Mouse (Mus musculus): ENCODE data around the gene Trp53bp2. TPM values are rescaled to one million over a fixed set of nuclear protein-coding genes. Genes with fewer than 3 reads are reported as not detected.

The Trp53bp2 gene
- polyA plus RNA-seq, 1 experiment from 2014 or later, result 12.7 TPM

GRCm38 (mm10) chr1:182461261-182461660 lies 52.3 kb downstream of the Trp53bp2 start:
- H3K9ac ChIP-seq, result no peak overlapping the region
- no peak for ATAC-seq (ENCODE audit: extremely low read depth, insufficient number of reproducible peaks, low FRiP score, low TSS enrichment)
- no peaks in the 10 kb centered on the region for H3K27me3 ChIP-seq (replicated peaks)
- 43% methylated on average over 7 of the region's 7 CpGs for WGBS
- H3K4me2 ChIP-seq, result no peak overlapping the region
- H3K9me3 ChIP-seq, result no peaks in the 10 kb centered on the region
- H3K4me3 ChIP-seq, result no peak overlapping the region
- H3K4me1 ChIP-seq, result peaks cover 28% of the 10 kb centered on the region
- peak overlapping the region; percentile 71 for H3K27ac ChIP-seq (replicated peaks)
- H3K36me3 ChIP-seq, result peaks cover 41% of the 10 kb centered on the region

GRCm38 (mm10) chr1:182461813-182462212 lies 52.8 kb downstream of the Trp53bp2 start:
- no peaks in the 10 kb centered on the region for H3K27me3 ChIP-seq (replicated peaks)
- no peak for ATAC-seq (ENCODE audit: extremely low read depth, insufficient number of reproducible peaks, low FRiP score, low TSS enrichment)

GRCm38 (mm10) chr1:182465309-182465708 lies 56.3 kb downstream of the Trp53bp2 start:
- peak overlapping the region; percentile 28; the same call in 1 of the 2 replicates for H3K27ac ChIP-seq (replicated peaks)
- ATAC-seq (ENCODE audit: extremely low read depth, insufficient number of reproducible peaks, low FRiP score, low TSS enrichment), result no peak
- 56% methylated on average over 4 of the region's 4 CpGs for WGBS

More at GRCm38 (mm10) chr1:182461813-182462212, 52.8 kb downstream of the Trp53bp2 start:
- 75% methylated on average over 10 of the region's 10 CpGs for WGBS
- peak overlapping the region; percentile 71 for H3K27ac ChIP-seq (replicated peaks)
- H3K4me2 ChIP-seq, result no peak overlapping the region
- no peak overlapping the region for H3K9ac ChIP-seq
- H3K9me3 ChIP-seq, result no peaks in the 10 kb centered on the region
- H3K36me3 ChIP-seq, result peaks cover 43% of the 10 kb centered on the region
- H3K4me3 ChIP-seq, result no peak overlapping the region
- peaks cover 28% of the 10 kb centered on the region for H3K4me1 ChIP-seq

GRCm38 (mm10) chr1:182465978-182466377 lies 57.0 kb downstream of the Trp53bp2 start:
- Histone ChIP-seq H3K4me3 (no peak overlapping the region), H3K4me2 (no peak overlapping the region), H3K9me3 (no peaks in the 10 kb centered on the region), H3K27me3 (replicated peaks) (no peaks in the 10 kb centered on the region), H3K27ac (replicated peaks) (no peak overlapping the region), H3K36me3 (peaks cover 59% of the 10 kb centered on the region), H3K9ac (no peak overlapping the region), H3K4me1 (peaks cover 16% of the 10 kb centered on the region)
- no peak for ATAC-seq (ENCODE audit: extremely low read depth, insufficient number of reproducible peaks, low FRiP score, low TSS enrichment)
- whole genome bisulfite sequencing, result 84% methylated on average over 4 of the region's 4 CpGs

More at GRCm38 (mm10) chr1:182465309-182465708, 56.3 kb downstream of the Trp53bp2 start:
- Histone ChIP-seq H3K9me3 (no peaks in the 10 kb centered on the region), H3K4me3 (no peak overlapping the region), H3K9ac (peak overlapping the region; percentile 19; the same call in 1 of the 2 replicates), H3K36me3 (peaks cover 55% of the 10 kb centered on the region), H3K4me1 (peaks cover 21% of the 10 kb centered on the region), H3K4me2 (no peak overlapping the region), H3K27me3 (replicated peaks) (no peaks in the 10 kb centered on the region)

- Histone ChIP-seq H3K4me1 (peaks cover 10% of the 10 kb centered on the region; the same call in 1 of the 2 replicates), H3K27me3 (replicated peaks) (no peaks in the 10 kb centered on the region), H3K9ac (no peak overlapping the region), H3K9me3 (no peaks in the 10 kb centered on the region), H3K4me3 (no peak overlapping the region), H3K4me2 (no peak overlapping the region), H3K27ac (replicated peaks) (no peak overlapping the region), H3K36me3 (peaks cover 99% of the 10 kb centered on the region)
- 74% methylated on average over 5 of the region's 5 CpGs for WGBS
- ATAC-seq (ENCODE audit: extremely low read depth, insufficient number of reproducible peaks, low FRiP score, low TSS enrichment), result no peak
Measured at GRCm38 (mm10) chr1:182475005-182475796, 66.2 kb downstream of the Trp53bp2 start.

- no peak overlapping the region for H3K9ac ChIP-seq
- 71% methylated on average over 4 of the region's 4 CpGs for WGBS
- no peak for ATAC-seq (ENCODE audit: extremely low read depth, insufficient number of reproducible peaks, low FRiP score, low TSS enrichment)
- peaks cover 10% of the 10 kb centered on the region; the same call in 1 of the 2 replicates for H3K4me1 ChIP-seq
- H3K4me2 ChIP-seq, result no peak overlapping the region
- no peak overlapping the region for H3K27ac ChIP-seq (replicated peaks)
- H3K27me3 ChIP-seq (replicated peaks), result no peaks in the 10 kb centered on the region
- no peaks in the 10 kb centered on the region for H3K9me3 ChIP-seq
- H3K4me3 ChIP-seq, result no peak overlapping the region
- H3K36me3 ChIP-seq, result peaks cover 99% of the 10 kb centered on the region
Measured at GRCm38 (mm10) chr1:182478935-182479334, 70.0 kb downstream of the Trp53bp2 start.

- Histone ChIP-seq H3K36me3 (peaks cover 97% of the 10 kb centered on the region), H3K4me2 (no peak overlapping the region), H3K27me3 (replicated peaks) (no peaks in the 10 kb centered on the region), H3K9me3 (no peaks in the 10 kb centered on the region), H3K27ac (replicated peaks) (no peak overlapping the region), H3K4me1 (peaks cover 10% of the 10 kb centered on the region; the same call in 1 of the 2 replicates), H3K9ac (no peak overlapping the region), H3K4me3 (no peak overlapping the region)
- no peak for ATAC-seq (ENCODE audit: extremely low read depth, insufficient number of reproducible peaks, low FRiP score, low TSS enrichment)
- WGBS, result 86% methylated on average over 7 of the region's 7 CpGs
Measured at GRCm38 (mm10) chr1:182481138-182481537, 72.2 kb downstream of the Trp53bp2 start.

- Histone ChIP-seq H3K36me3 (peaks cover 98% of the 10 kb centered on the region), H3K27me3 (replicated peaks) (no peaks in the 10 kb centered on the region), H3K9ac (no peak overlapping the region), H3K4me2 (no peak overlapping the region), H3K27ac (replicated peaks) (no peak overlapping the region), H3K4me3 (no peak overlapping the region), H3K9me3 (no peaks in the 10 kb centered on the region), H3K4me1 (peaks cover 10% of the 10 kb centered on the region; the same call in 1 of the 2 replicates)
- 76% methylated on average over 10 of the region's 10 CpGs for WGBS
- no peak for ATAC-seq (ENCODE audit: extremely low read depth, insufficient number of reproducible peaks, low FRiP score, low TSS enrichment)
Measured at GRCm38 (mm10) chr1:182481646-182482295, 72.8 kb downstream of the Trp53bp2 start.

GRCm38 (mm10) chr1:182482991-182483909 lies 74.3 kb downstream of the Trp53bp2 start:
- H3K27ac ChIP-seq (replicated peaks), result no peak overlapping the region
- WGBS, result 85% methylated on average over 14 of the region's 14 CpGs

GRCm38 (mm10) chr1:182483910-182484274 lies 74.9 kb downstream of the Trp53bp2 start:
- Histone ChIP-seq H3K9me3 (no peaks in the 10 kb centered on the region), H3K9ac (no peak overlapping the region), H3K4me2 (no peak overlapping the region), H3K4me3 (no peak overlapping the region), H3K27ac (replicated peaks) (no peak overlapping the region), H3K27me3 (replicated peaks) (no peaks in the 10 kb centered on the region), H3K4me1 (peaks cover 10% of the 10 kb centered on the region; the same call in 1 of the 2 replicates), H3K36me3 (peaks cover 98% of the 10 kb centered on the region)
- no peak for ATAC-seq (ENCODE audit: extremely low read depth, insufficient number of reproducible peaks, low FRiP score, low TSS enrichment)
- 82% methylated on average over 12 of the region's 12 CpGs for WGBS

More at GRCm38 (mm10) chr1:182482991-182483909, 74.3 kb downstream of the Trp53bp2 start:
- H3K4me2 ChIP-seq, result no peak overlapping the region
- no peak for ATAC-seq (ENCODE audit: extremely low read depth, insufficient number of reproducible peaks, low FRiP score, low TSS enrichment)
- peaks cover 98% of the 10 kb centered on the region for H3K36me3 ChIP-seq
- peaks cover 10% of the 10 kb centered on the region; the same call in 1 of the 2 replicates for H3K4me1 ChIP-seq
- no peaks in the 10 kb centered on the region for H3K9me3 ChIP-seq
- no peak overlapping the region for H3K4me3 ChIP-seq
- no peak overlapping the region for H3K9ac ChIP-seq
- no peaks in the 10 kb centered on the region for H3K27me3 ChIP-seq (replicated peaks)

- no peak overlapping the region; the same call in 1 of the 2 replicates for H3K9ac ChIP-seq
- H3K27ac ChIP-seq (replicated peaks), result no peak overlapping the region
- H3K4me1 ChIP-seq, result peaks cover 7% of the 10 kb centered on the region
- H3K4me3 ChIP-seq, result no peak overlapping the region
- no peak overlapping the region for H3K4me2 ChIP-seq
- H3K36me3 ChIP-seq, result peaks cover 85% of the 10 kb centered on the region
- WGBS, result 88% methylated on average over 10 of the region's 10 CpGs
- no peaks in the 10 kb centered on the region for H3K27me3 ChIP-seq (replicated peaks)
- no peaks in the 10 kb centered on the region for H3K9me3 ChIP-seq
- ATAC-seq (ENCODE audit: extremely low read depth, insufficient number of reproducible peaks, low FRiP score, low TSS enrichment), result no peak
Measured at GRCm38 (mm10) chr1:182488503-182488902, 79.5 kb downstream of the Trp53bp2 start.

All from heart, embryonic 13.5 days (tissue).